Mouse (Mus musculus): Measurements from ENCODE around the gene Mical1. TPM values are rescaled to one million over a fixed set of nuclear protein-coding genes. Genes with fewer than 3 reads are reported as not detected.

The Mical1 gene
- polyA plus RNA-seq, 1 experiment, result 44.8 TPM

- Histone ChIP-seq H3K4me3 (ENCODE audit: insufficient read depth, low read length) (no peak overlapping the region), H3K27ac (ENCODE audit: insufficient read depth, low read depth, low read length) (peak overlapping the region; percentile 68), H3K4me1 (ENCODE audit: control insufficient read depth, insufficient read depth, low read length) (peaks cover 34% of the 10 kb centered on the region)
- no peak for TF ChIP-seq CTCF (IDR thresholded peaks at IDR 0.05; ENCODE audit: low read depth, low read length)
- TF ChIP-seq POLR2A (IDR thresholded peaks at IDR 0.05; ENCODE audit: borderline replicate concordance, low read depth, low read length), result no peak
Measured at GRCm38 (mm10) chr10:41474981-41475391, 1.1 kb upstream of the Mical1 start.

DNA sequence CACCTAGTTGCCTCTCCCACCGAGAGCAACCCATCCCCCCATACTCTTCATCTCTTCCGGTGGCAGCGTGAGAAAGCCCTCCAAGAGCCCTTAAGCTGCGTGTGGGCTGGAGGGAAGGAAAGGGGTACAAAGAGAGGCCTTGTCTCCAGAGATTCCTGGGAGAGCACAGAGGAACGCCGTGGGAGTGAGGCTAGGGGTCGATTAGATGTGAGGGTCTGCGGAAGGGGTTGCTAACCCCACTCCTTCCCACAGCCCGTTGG, 834 bp downstream of the Mical1 start:
- Histone ChIP-seq H3K27ac (ENCODE audit: insufficient read depth, low read depth, low read length) (peak overlapping the region; percentile 77), H3K4me3 (ENCODE audit: insufficient read depth, low read length) (peak overlapping the region; percentile 62), H3K4me1 (ENCODE audit: control insufficient read depth, insufficient read depth, low read length) (peaks cover 34% of the 10 kb centered on the region)
- TF ChIP-seq CTCF (IDR thresholded peaks at IDR 0.05; ENCODE audit: low read depth, low read length), result no peak

GRCm38 (mm10) chr10:41477278-41478181, 1.4 kb downstream of the Mical1 start:
- TF ChIP-seq POLR2A (IDR thresholded peaks at IDR 0.05; ENCODE audit: borderline replicate concordance, low read depth, low read length) (no peak), CTCF (IDR thresholded peaks at IDR 0.05; ENCODE audit: low read depth, low read length) (no peak)
- Histone ChIP-seq H3K4me3 (ENCODE audit: insufficient read depth, low read length) (peak overlapping the region; percentile 62), H3K4me1 (ENCODE audit: control insufficient read depth, insufficient read depth, low read length) (peaks cover 33% of the 10 kb centered on the region), H3K27ac (ENCODE audit: insufficient read depth, low read depth, low read length) (peak overlapping the region; percentile 77)

DNA sequence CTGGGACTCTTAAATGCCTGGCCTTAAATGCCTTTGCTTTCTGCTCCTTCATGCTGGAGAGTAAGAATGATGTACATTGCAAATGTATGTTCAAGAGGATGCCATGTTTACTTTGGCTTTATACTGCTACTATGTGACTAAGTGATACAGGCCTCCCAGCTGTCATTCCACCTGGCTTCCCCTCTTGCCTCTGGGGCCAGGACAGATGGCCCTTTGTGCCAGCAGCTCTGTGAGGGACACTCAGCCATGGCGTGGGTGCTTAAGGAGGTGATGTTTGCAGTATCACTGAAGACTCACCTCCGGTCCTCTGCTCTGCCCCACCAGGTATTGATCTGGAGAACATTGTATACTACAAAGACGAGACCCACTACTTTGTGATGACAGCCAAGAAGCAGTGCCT, 3.8 kb downstream of the Mical1 start:
- peaks cover 13% of the 10 kb centered on the region for H3K4me1 ChIP-seq (ENCODE audit: control insufficient read depth, insufficient read depth, low read length)
- no peak overlapping the region for H3K27ac ChIP-seq (ENCODE audit: insufficient read depth, low read depth, low read length)
- no peak overlapping the region for H3K4me3 ChIP-seq (ENCODE audit: insufficient read depth, low read length)
- TF ChIP-seq CTCF (IDR thresholded peaks at IDR 0.05; ENCODE audit: low read depth, low read length) (no peak), POLR2A (IDR thresholded peaks at IDR 0.05; ENCODE audit: borderline replicate concordance, low read depth, low read length) (no peak)

- TF ChIP-seq CTCF (IDR thresholded peaks at IDR 0.05; ENCODE audit: low read depth, low read length) (no peak), POLR2A (IDR thresholded peaks at IDR 0.05; ENCODE audit: borderline replicate concordance, low read depth, low read length) (no peak)
- no peak overlapping the region for H3K4me3 ChIP-seq (ENCODE audit: insufficient read depth, low read length)
Measured at GRCm38 (mm10) chr10:41480938-41481880, 5.1 kb downstream of the Mical1 start.

DNA sequence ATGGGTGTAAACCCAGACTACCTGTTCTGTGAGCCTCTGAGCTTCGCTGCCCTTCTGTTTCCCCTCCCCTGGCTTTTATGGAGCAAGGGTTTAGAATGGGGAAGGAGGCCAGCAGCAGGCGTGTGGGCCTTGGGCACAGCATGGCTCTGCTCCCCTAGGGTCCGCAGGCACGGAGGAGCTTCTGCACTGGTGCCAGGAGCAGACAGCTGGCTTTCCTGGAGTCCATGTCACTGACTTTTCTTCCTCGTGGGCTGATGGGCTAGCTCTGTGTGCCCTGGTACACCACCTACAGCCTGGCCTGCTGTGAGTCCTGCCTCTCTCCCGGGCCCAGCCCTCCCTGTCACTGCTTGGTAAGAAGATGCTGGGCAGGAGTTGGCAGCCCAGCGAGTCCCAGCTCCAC, 6.3 kb downstream of the Mical1 start:
- Histone ChIP-seq H3K4me3 (ENCODE audit: insufficient read depth, low read length) (no peak overlapping the region), H3K27ac (ENCODE audit: insufficient read depth, low read depth, low read length) (no peak overlapping the region), H3K4me1 (ENCODE audit: control insufficient read depth, insufficient read depth, low read length) (peaks cover 3% of the 10 kb centered on the region; the same call in 1 of the 2 replicates)
- no peak for TF ChIP-seq CTCF (IDR thresholded peaks at IDR 0.05; ENCODE audit: low read depth, low read length)
- no peak for TF ChIP-seq POLR2A (IDR thresholded peaks at IDR 0.05; ENCODE audit: borderline replicate concordance, low read depth, low read length)

More at GRCm38 (mm10) chr10:41480938-41481880, 5.1 kb downstream of the Mical1 start:
- H3K27ac ChIP-seq (ENCODE audit: insufficient read depth, low read depth, low read length), result no peak overlapping the region
- H3K4me1 ChIP-seq (ENCODE audit: control insufficient read depth, insufficient read depth, low read length), result peaks cover 3% of the 10 kb centered on the region; the same call in 1 of the 2 replicates

DNA sequence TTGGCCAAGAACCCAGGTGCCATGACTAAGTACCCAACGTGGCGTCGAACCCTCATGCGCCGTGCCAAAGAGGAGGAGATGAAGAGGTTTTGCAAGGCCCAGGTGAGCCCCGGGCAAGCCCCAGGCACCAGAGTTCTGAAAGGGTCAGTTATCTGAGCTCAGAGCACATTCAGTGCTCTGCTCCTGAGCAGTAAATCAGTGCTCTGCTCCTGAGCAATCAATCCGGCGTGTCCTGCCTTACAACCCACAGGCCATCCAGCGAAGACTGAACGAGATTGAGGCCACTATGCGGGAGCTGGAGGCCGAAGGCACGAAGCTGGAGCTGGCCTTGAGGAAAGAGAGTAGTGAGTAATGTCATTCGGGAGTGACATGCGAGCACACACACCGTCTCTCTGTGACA, 9.7 kb downstream of the Mical1 start:
- no peak for TF ChIP-seq POLR2A (IDR thresholded peaks at IDR 0.05; ENCODE audit: borderline replicate concordance, low read depth, low read length)
- TF ChIP-seq CTCF (IDR thresholded peaks at IDR 0.05; ENCODE audit: low read depth, low read length), result no peak
- Histone ChIP-seq H3K4me1 (ENCODE audit: control insufficient read depth, insufficient read depth, low read length) (peaks cover 11% of the 10 kb centered on the region), H3K4me3 (ENCODE audit: insufficient read depth, low read length) (no peak overlapping the region), H3K27ac (ENCODE audit: insufficient read depth, low read depth, low read length) (no peak overlapping the region)

DNA sequence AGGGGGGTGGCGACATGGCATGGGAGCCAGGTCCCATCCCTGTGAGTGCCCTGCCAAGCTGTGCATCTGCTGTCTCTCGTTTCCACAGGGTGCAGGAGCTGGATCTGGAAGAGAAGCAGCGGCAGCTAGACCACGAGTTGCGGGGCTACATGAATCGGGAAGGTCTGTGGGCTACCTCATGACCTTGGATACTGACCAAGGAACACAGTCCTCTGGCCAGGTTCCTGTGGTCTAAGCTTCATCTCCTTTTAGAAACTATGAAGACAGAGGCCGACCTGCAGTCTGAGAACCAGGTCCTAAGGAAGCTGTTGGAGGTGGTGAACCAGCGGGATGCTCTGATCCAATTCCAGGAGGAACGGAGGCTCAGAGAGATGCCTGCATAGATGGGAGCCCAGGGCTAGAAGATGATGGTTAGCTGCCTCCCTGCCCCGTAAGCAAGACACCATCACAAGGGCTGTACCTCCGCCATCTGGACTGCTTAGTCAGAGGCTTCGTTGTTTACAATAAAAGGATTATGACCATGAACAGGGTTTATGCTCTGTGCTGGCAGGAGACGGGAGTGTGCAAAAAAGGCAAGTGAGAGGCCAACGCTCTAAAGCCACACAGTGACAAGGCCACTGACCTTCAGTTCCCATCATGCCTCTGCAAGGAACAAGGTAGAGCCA, 10.5 kb downstream of the Mical1 start:
- TF ChIP-seq POLR2A (IDR thresholded peaks at IDR 0.05; ENCODE audit: borderline replicate concordance, low read depth, low read length) (no peak), CTCF (IDR thresholded peaks at IDR 0.05; ENCODE audit: low read depth, low read length) (no peak)
- H3K27ac ChIP-seq (ENCODE audit: insufficient read depth, low read depth, low read length), result no peak overlapping the region
- H3K4me1 ChIP-seq (ENCODE audit: control insufficient read depth, insufficient read depth, low read length), result peaks cover 11% of the 10 kb centered on the region
- no peak overlapping the region for H3K4me3 ChIP-seq (ENCODE audit: insufficient read depth, low read length)

DNA sequence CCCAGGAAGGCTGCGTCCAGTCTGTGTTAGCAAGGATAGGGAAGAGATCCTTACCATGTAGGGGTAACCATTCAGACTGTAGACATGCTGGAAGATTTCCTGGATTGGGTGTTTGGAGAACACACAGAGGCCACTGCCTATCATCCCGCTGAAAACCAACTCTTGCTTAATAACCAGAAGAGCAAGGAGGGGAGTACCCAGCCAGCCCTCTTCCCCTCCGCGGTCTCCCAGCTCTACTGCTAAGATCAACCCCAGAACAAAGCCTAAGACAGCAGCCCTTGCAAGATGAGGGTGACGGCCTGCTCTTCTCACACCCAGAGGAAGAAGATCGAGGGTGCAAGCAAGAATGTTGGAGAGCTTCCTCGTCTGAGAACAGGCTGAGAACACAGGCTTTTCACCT, 12.8 kb downstream of the Mical1 start:
- Histone ChIP-seq H3K4me1 (ENCODE audit: control insufficient read depth, insufficient read depth, low read length) (peaks cover 11% of the 10 kb centered on the region), H3K27ac (ENCODE audit: insufficient read depth, low read depth, low read length) (no peak overlapping the region), H3K4me3 (ENCODE audit: insufficient read depth, low read length) (peak overlapping the region; percentile 74)
- TF ChIP-seq POLR2A (IDR thresholded peaks at IDR 0.05; ENCODE audit: borderline replicate concordance, low read depth, low read length), result no peak
- TF ChIP-seq CTCF (IDR thresholded peaks at IDR 0.05; ENCODE audit: low read depth, low read length), result no peak

All from bone marrow macrophage, adult 2 months (primary cell).